Mouse (Mus musculus) MEL (cell line): ENCODE measurements around the gene Gm20715. TPM values are rescaled to one million over a fixed set of nuclear protein-coding genes. Genes with fewer than 3 reads are reported as not detected.

ENCODE experiments used
- DNase-seq: peaks from one replicate; pipeline ENCODE4 v3.0.0; 2011; ENCODE audit warnings: low read depth, low spot score
- H3K27ac ChIP-seq: 2 replicates; pipeline ENCODE4 v1.5.1; 2012; ENCODE audit warnings: low read depth, mild to moderate bottlenecking, control low read depth, low read length, moderate library complexity; ENCODE audit not compliant: control insufficient read depth
- H3K27me3 ChIP-seq, 2 experiments: fragments of 150-350 bp in 1 of 2; sonication (generic) in 1 of 2; 2 replicates each; pipeline ENCODE4 v1.6.1; 2012; ENCODE audit warnings: low read length in 2 of 2, mild to moderate bottlenecking in 2 of 2, improper control_type of control experiment in 1 of 2, moderate library complexity in 1 of 2; ENCODE audit not compliant: insufficient read depth in 2 of 2, control insufficient read depth in 1 of 2
- H3K36me3 ChIP-seq, 2 experiments: 2 replicates each; pipeline ENCODE4 v1.6.1; 2012 to 2014; ENCODE audit warnings: low read length in 2 of 2, improper control_type of control experiment in 1 of 2, inconsistent platforms in 1 of 2, mild to moderate bottlenecking in 1 of 2; ENCODE audit not compliant: insufficient read depth in 2 of 2, control insufficient read depth in 1 of 2
- H3K4me1 ChIP-seq, 2 experiments: fragments of 150-350 bp in 1 of 2; sonication (generic) in 1 of 2; 2 replicates each; pipeline ENCODE4 v1.6.1; 2012; ENCODE audit warnings: low read length in 2 of 2, improper control_type of control experiment in 1 of 2, mild to moderate bottlenecking in 1 of 2; ENCODE audit not compliant: insufficient read depth in 2 of 2, control insufficient read depth in 1 of 2
- H3K4me3 ChIP-seq, 2 experiments: fragments of 150-350 bp in 1 of 2; sonication (generic) in 1 of 2; 2 replicates each; pipeline ENCODE4 v1.5.1; 2012; ENCODE audit warnings: low read depth in 2 of 2, low read length in 2 of 2, mild to moderate bottlenecking in 2 of 2, moderate library complexity in 2 of 2, control low read depth in 1 of 2, improper control_type of control experiment in 1 of 2; ENCODE audit not compliant: control insufficient read depth in 1 of 2, insufficient read depth in 1 of 2
- H3K79me2 ChIP-seq: 2 replicates; pipeline ENCODE4 v1.6.1; 2012; ENCODE audit warnings: mild to moderate bottlenecking, low read length, moderate library complexity; ENCODE audit not compliant: control insufficient read depth, poor library complexity, insufficient read depth
- H3K9ac ChIP-seq: 2 replicates; pipeline ENCODE4 v1.6.1; 2012; ENCODE audit warnings: low read depth, mild to moderate bottlenecking, control low read depth, low read length, moderate library complexity; ENCODE audit not compliant: control insufficient read depth, poor library complexity, severe bottlenecking
- H3K9me3 ChIP-seq: fragments of 150-350 bp; sonication (generic); replicated peaks from 2 replicates; pipeline ENCODE4 v1.6.1; 2012; ENCODE audit warnings: mild to moderate bottlenecking, low read length, improper control_type of control experiment, moderate library complexity; ENCODE audit not compliant: insufficient read depth
- BHLHE40 ChIP-seq: IDR thresholded peaks from 2 replicates; pipeline ENCODE4 v1.6.1; 2012; ENCODE audit warnings: low read depth, mild to moderate bottlenecking, inconsistent platforms, low read length, improper control_type of control experiment, borderline replicate concordance
- CTCF ChIP-seq, 3 experiments: IDR thresholded peaks in 2 of 3; conservative IDR thresholded peaks in 1 of 3; 2 replicates each; pipeline ENCODE4 v1.5.1; 2011 to 2012; ENCODE audit warnings: low read length in 3 of 3, low read depth in 2 of 3, mild to moderate bottlenecking in 2 of 3, improper control_type of control experiment in 1 of 3, inconsistent platforms in 1 of 3, mixed read lengths in 1 of 3, moderate library complexity in 1 of 3; ENCODE audit not compliant: control insufficient read depth in 1 of 3, insufficient read depth in 1 of 3, poor library complexity in 1 of 3, severe bottlenecking in 1 of 3
- E2F4 ChIP-seq: IDR thresholded peaks from 2 replicates; pipeline ENCODE4 v1.6.1; 2011; ENCODE audit warnings: low read depth, low read length, improper control_type of control experiment, borderline replicate concordance
- ELF1 ChIP-seq: IDR thresholded peaks from 2 replicates; pipeline ENCODE4 v1.6.1; 2014; ENCODE audit warnings: low read depth, mild to moderate bottlenecking, inconsistent platforms, low read length, improper control_type of control experiment, moderate library complexity
- EP300 ChIP-seq, 2 experiments: IDR thresholded peaks; 2 replicates each; pipeline ENCODE4 v1.6.1; 2011; ENCODE audit warnings: improper control_type of control experiment in 2 of 2, low read length in 2 of 2, low read depth in 1 of 2, mild to moderate bottlenecking in 1 of 2
- ETS1 ChIP-seq: IDR thresholded peaks from 2 replicates; pipeline ENCODE4 v1.6.1; 2012; ENCODE audit warnings: low read depth, mild to moderate bottlenecking, inconsistent platforms, low read length, improper control_type of control experiment, moderate library complexity
- GABPA ChIP-seq: IDR thresholded peaks from 2 replicates; pipeline ENCODE4 v1.6.1; 2012; ENCODE audit warnings: low read depth, mild to moderate bottlenecking, inconsistent platforms, low read length, improper control_type of control experiment, moderate library complexity
- GATA1 ChIP-seq: IDR thresholded peaks from 2 replicates; pipeline ENCODE4 v1.6.1; 2011; ENCODE audit warnings: low read depth, low read length, improper control_type of control experiment
- JUND ChIP-seq: IDR thresholded peaks from 2 replicates; pipeline ENCODE4 v1.6.1; 2011; ENCODE audit warnings: low read depth, mild to moderate bottlenecking, improper control_type of control experiment, low read length
- MAFK ChIP-seq: IDR thresholded peaks from 2 replicates; pipeline ENCODE4 v1.6.1; 2011; ENCODE audit warnings: low read depth, mild to moderate bottlenecking, low read length, improper control_type of control experiment, borderline replicate concordance
- MAX ChIP-seq: IDR thresholded peaks from 2 replicates; pipeline ENCODE4 v1.6.1; 2011; ENCODE audit warnings: low read length, improper control_type of control experiment
- MXI1 ChIP-seq: IDR thresholded peaks from 2 replicates; pipeline ENCODE4 v1.6.1; 2011; ENCODE audit warnings: mild to moderate bottlenecking, low read depth, low read length, improper control_type of control experiment
- MYB ChIP-seq: IDR thresholded peaks from 2 replicates; pipeline ENCODE4 v1.6.1; 2011; ENCODE audit warnings: mild to moderate bottlenecking, low read depth, low read length, improper control_type of control experiment
- NELFE ChIP-seq: IDR thresholded peaks from 2 replicates; pipeline ENCODE4 v1.6.1; 2011; ENCODE audit warnings: low read depth, low read length, improper control_type of control experiment
- RAD21 ChIP-seq: IDR thresholded peaks from 2 replicates; pipeline ENCODE4 v1.6.1; 2011; ENCODE audit warnings: mild to moderate bottlenecking, low read depth, low read length, improper control_type of control experiment
- RCOR1 ChIP-seq: IDR thresholded peaks from 2 replicates; pipeline ENCODE4 v1.6.1; 2012; ENCODE audit warnings: low read depth, mild to moderate bottlenecking, inconsistent platforms, low read length, improper control_type of control experiment
- SIN3A ChIP-seq: IDR thresholded peaks from 2 replicates; pipeline ENCODE4 v1.6.1; 2012; ENCODE audit warnings: low read length, improper control_type of control experiment, inconsistent platforms
- SMC3 ChIP-seq: IDR thresholded peaks from 2 replicates; pipeline ENCODE4 v1.6.1; 2011; ENCODE audit warnings: low read depth, low read length, improper control_type of control experiment
- TAL1 ChIP-seq: IDR thresholded peaks from 2 replicates; pipeline ENCODE4 v1.6.1; 2012; ENCODE audit warnings: mild to moderate bottlenecking, inconsistent platforms, low read length, moderate library complexity, mixed read lengths
- TBP ChIP-seq: IDR thresholded peaks from 2 replicates; pipeline ENCODE4 v1.8.0; 2011; ENCODE audit warnings: low read depth, low read length, improper control_type of control experiment
- TCF12 ChIP-seq: IDR thresholded peaks from 2 replicates; pipeline ENCODE4 v1.6.1; 2014; ENCODE audit warnings: low read depth, mild to moderate bottlenecking, inconsistent platforms, low read length, improper control_type of control experiment, moderate library complexity
- USF1 ChIP-seq: IDR thresholded peaks from 2 replicates; pipeline ENCODE4 v1.6.1; 2014; ENCODE audit warnings: low read depth, mild to moderate bottlenecking, inconsistent platforms, low read length, improper control_type of control experiment, moderate library complexity
- USF2 ChIP-seq, 2 experiments: IDR thresholded peaks; 2 replicates each; pipeline ENCODE4 v1.6.1; 2011 to 2012; ENCODE audit warnings: improper control_type of control experiment in 2 of 2, low read length in 2 of 2, borderline replicate concordance in 1 of 2, inconsistent platforms in 1 of 2, low read depth in 1 of 2, mild to moderate bottlenecking in 1 of 2; ENCODE audit not compliant: insufficient read depth in 1 of 2
- ZC3H11A ChIP-seq: IDR thresholded peaks from 2 replicates; pipeline ENCODE4 v1.6.1; 2012; ENCODE audit warnings: low read depth, mild to moderate bottlenecking, inconsistent platforms, low read length, improper control_type of control experiment
- ZKSCAN1 ChIP-seq: IDR thresholded peaks from 2 replicates; pipeline ENCODE4 v1.6.1; 2012; ENCODE audit warnings: low read depth, mild to moderate bottlenecking, inconsistent platforms, low read length, improper control_type of control experiment, moderate library complexity
- polyA plus RNA-seq, 2 experiments: library from polyadenylated mRNA; stranded (reverse) in 1 of 2; unstranded in 1 of 2; fragments of >175 nt in 1 of 2; fragments of >200 nt in 1 of 2; gene quantifications; 2 replicates each; pipeline versions ENCODE4 v1.2.1 to v1.2.4; 2012; ENCODE audit warnings: low replicate concordance in 2 of 2, low read depth in 1 of 2; ENCODE audit not compliant: insufficient read length in 2 of 2, insufficient read depth in 1 of 2, missing spikeins in 1 of 2
- total RNA-seq: library from RNA; depleted of rRNA; stranded (reverse); fragments of 300-350 nt; gene quantifications from 2 replicates; pipeline ENCODE4 v1.2.3, GENCODE M21; 2012

The Gm20715 gene
- total and polyA plus RNA-seq, 3 experiments: not detected

- no peak overlapping the region for H3K27ac ChIP-seq
- H3K4me3 ChIP-seq: peak overlapping the region; percentile 50 to 68; a peak in 3 of 4 replicates
- peaks cover 0 to 12% of the 10 kb centered on the region in 2 experiments; a peak in 2 of 4 replicates for H3K4me1 ChIP-seq
- TF ChIP-seq E2F4: no peak
- TF ChIP-seq MAFK: no peak
- no peak for TF ChIP-seq RAD21
- TF ChIP-seq EP300 (IDR thresholded peaks at IDR 0.05; ENCODE audit: low read depth in 1 of 2, low read length in 2 of 2): peak; percentile 42 to 56; a peak in 3 of 4 replicates
- TF ChIP-seq GABPA: no peak
- TF ChIP-seq JUND: no peak
- TF ChIP-seq MAX: no peak
- no peak for TF ChIP-seq NELFE
- no peak for TF ChIP-seq TBP
- TF ChIP-seq SMC3: no peak
- peak; percentile 39; the same call in 1 of the 2 replicates for TF ChIP-seq GATA1
- no peak for TF ChIP-seq MYB
- no peak for TF ChIP-seq MXI1
- TF ChIP-seq ZC3H11A: no peak
- TF ChIP-seq TCF12: no peak
- TF ChIP-seq ZKSCAN1: no peak
- no peak for TF ChIP-seq BHLHE40
- TF ChIP-seq USF1: no peak
- TF ChIP-seq TAL1: peak; percentile 69
- no peak for TF ChIP-seq USF2 (IDR thresholded peaks at IDR 0.05; ENCODE audit: borderline replicate concordance in 1 of 2, insufficient read depth in 1 of 2, low read depth in 1 of 2, low read length in 2 of 2)
- TF ChIP-seq SIN3A: no peak; the same call in 1 of the 2 replicates
- no peak for TF ChIP-seq CTCF (IDR thresholded peaks at IDR 0.05 in 2 of 3, conservative IDR thresholded peaks at IDR 0.05 in 1 of 3; ENCODE audit: control insufficient read depth in 1 of 3, insufficient read depth in 1 of 3, low read depth in 2 of 3, low read length in 3 of 3, poor library complexity in 1 of 3, severe bottlenecking in 1 of 3)
- no peak for TF ChIP-seq RCOR1
- TF ChIP-seq ETS1: no peak
- no peak for TF ChIP-seq ELF1
- TF ChIP-seq, all 39 proteins: peak for 3
- Histone ChIP-seq H3K79me2 (no peaks in the 10 kb centered on the region), H3K27me3 (no peaks in the 10 kb centered on the region), H3K9ac (no peak overlapping the region), H3K36me3 (peaks cover 0 to 2% of the 10 kb centered on the region in 2 experiments; a peak in 1 of 4 replicates), H3K9me3 (no peaks in the 10 kb centered on the region)
- peak; percentile 51 for DNase-seq
Observed at GRCm38 (mm10) chr7:6384011-6384410, 26.1 kb upstream of the Gm20715 start.
